Mouse (Mus musculus) myocyte (in vitro differentiated cells): ENCODE data around the gene Hbb-y.

Experiments used
- CEBPB ChIP-seq: IDR thresholded peaks from 2 replicates; pipeline ENCODE4 v1.6.1; 2011; ENCODE audit warnings: mild to moderate bottlenecking, moderate library complexity; ENCODE audit not compliant: poor library complexity, insufficient read depth, severe bottlenecking
- MYOD1 ChIP-seq, 3 experiments: IDR thresholded peaks; one replicate each; pipeline ENCODE4 v1.6.1; 2011; ENCODE audit warnings: control low read depth in 2 of 3, low read depth in 2 of 3, mild to moderate bottlenecking in 2 of 3, moderate library complexity in 1 of 3; ENCODE audit not compliant: insufficient read length in 2 of 3, control insufficient read depth in 1 of 3
- POLR2A ChIP-seq: IDR thresholded peaks from one replicate; pipeline ENCODE4 v1.6.1; 2011; ENCODE audit warnings: low read depth, mild to moderate bottlenecking, control low read depth, moderate library complexity; ENCODE audit not compliant: insufficient read length

GRCm38 (mm10) chr7:103840268-103840667 is 12.7 kb downstream of the Hbb-y start, which contains the start of gene Hbb-bh2:
- TF ChIP-seq CEBPB (no peak), POLR2A (no peak), MYOD1 (IDR thresholded peaks at IDR 0.05; ENCODE audit: control insufficient read depth in 1 of 3, insufficient read length in 2 of 3, low read depth in 2 of 3) (no peak)
